In the genomic region with DNA sequence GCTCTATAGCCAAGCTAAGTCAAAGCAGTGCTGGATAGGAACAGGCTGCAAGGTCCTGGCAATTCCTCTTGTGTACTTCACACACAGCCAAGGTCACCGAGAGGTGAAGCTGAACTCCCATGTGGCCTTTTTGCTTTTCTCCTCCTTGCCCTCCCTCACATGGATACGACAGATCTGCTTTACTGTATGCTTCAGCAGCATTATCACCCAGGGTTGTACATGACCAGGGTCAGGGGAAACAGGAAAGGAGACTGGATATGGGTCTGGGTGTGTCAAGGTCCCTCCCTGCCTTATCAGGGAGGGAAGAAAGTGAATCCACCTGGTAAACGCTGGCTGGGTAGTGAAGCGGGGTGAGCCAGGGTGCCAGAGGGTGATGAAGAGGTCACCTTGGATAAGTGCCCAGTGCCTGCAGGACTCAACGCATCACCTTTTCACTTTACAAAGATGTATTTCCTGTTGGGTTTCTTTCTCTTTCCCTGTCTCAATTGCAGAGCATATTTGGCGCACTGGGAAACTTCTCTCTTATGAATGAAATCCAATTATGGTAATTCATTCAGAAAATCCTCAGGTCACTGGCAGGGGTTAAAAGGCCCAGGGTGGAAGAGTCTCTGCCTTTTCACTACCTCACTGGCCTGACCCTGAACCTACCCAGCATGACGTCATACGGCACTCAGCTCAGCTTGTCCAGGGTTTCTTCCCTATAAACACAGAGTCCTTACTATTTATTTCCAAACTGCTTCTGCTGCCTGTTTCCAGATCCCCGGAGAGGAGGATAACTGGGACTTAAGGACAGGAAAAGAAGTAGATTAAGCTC, we compare ENCODE assay signal across 8 mouse cellular contexts.
DNase-seq lines count a peak whose midpoint lies in the region; ATAC-seq and TF ChIP-seq lines count a peak whose summit lies in the region.

No protein-coding gene starts in this region.

- intact Hi-C loops in left cerebral cortex, postnatal 10 days (cut with DNase I): no loop called here

- no peaks in the 10 kb centered on the region for H3K36me3 ChIP-seq in embryonic facial prominence, embryonic 11.5 days (replicated peaks; ENCODE audit: control insufficient read depth, insufficient read depth, low read depth, low read length)
- no peaks in the 10 kb centered on the region for H3K36me3 ChIP-seq in intestine, postnatal 0 days (ENCODE audit: control insufficient read depth, insufficient read depth)
- no peaks in the 10 kb centered on the region for H3K36me3 ChIP-seq in midbrain, embryonic 10.5 days

- TF ChIP-seq CTCF in intestine, postnatal 0 days (IDR thresholded peaks at IDR 0.05; ENCODE audit: low read depth): no peak

- H3K27ac ChIP-seq in embryonic facial prominence, embryonic 11.5 days (replicated peaks; ENCODE audit: low read depth, low read length): no peak overlapping the region
- H3K27ac ChIP-seq in intestine, postnatal 0 days (ENCODE audit: low read depth, low read length): no peak overlapping the region
- no peak overlapping the region for H3K27ac ChIP-seq in midbrain, embryonic 10.5 days (replicated peaks)

- H3K9ac ChIP-seq in embryonic facial prominence, embryonic 11.5 days (replicated peaks; ENCODE audit: low read length): no peak overlapping the region
- no peak overlapping the region for H3K9ac ChIP-seq in intestine, postnatal 0 days (ENCODE audit: low read depth, low read length)

- H3K4me3 ChIP-seq in embryonic facial prominence, embryonic 11.5 days (ENCODE audit: low read depth, low read length): no peak overlapping the region
- no peak overlapping the region for H3K4me3 ChIP-seq in intestine, postnatal 0 days (ENCODE audit: low read depth, low read length)
- no peak overlapping the region for H3K4me3 ChIP-seq in midbrain, embryonic 10.5 days

- WGBS in embryonic facial prominence, embryonic 11.5 days: 37% methylated on average over 9 of the region's 9 CpGs
- 19% methylated on average over 9 of the region's 9 CpGs for WGBS in intestine, postnatal 0 days
- WGBS in midbrain, embryonic 10.5 days: 49% methylated on average over 9 of the region's 9 CpGs

- DNase-seq in ZHBTc4 (ENCODE audit: low read depth, low spot score) (peak; percentile 4), MN1 (ENCODE audit: low spot score) (no peak)
- DNase-seq in embryonic facial prominence, embryonic 11.5 days (ENCODE audit: low spot score): peak; percentile 30
- DNase-seq in lung, postnatal 4 days: peak; percentile 19 to 43
- no peak for DNase-seq in right cerebral cortex, postnatal 25 days
- no peak for DNase-seq in left cerebral cortex, postnatal 10 days (ENCODE audit: extremely low spot score in 1 of 2, low spot score in 2 of 2)
- no peak for DNase-seq in midbrain, embryonic 10.5 days (ENCODE audit: low spot score)

- no peak overlapping the region for H3K4me2 ChIP-seq in embryonic facial prominence, embryonic 11.5 days (ENCODE audit: low read depth, low read length)
- H3K4me2 ChIP-seq in intestine, postnatal 0 days (replicated peaks; ENCODE audit: low read depth): no peak overlapping the region

- H3K27me3 ChIP-seq in embryonic facial prominence, embryonic 11.5 days (ENCODE audit: control insufficient read depth, insufficient read depth, low read length): no peaks in the 10 kb centered on the region
- H3K27me3 ChIP-seq in intestine, postnatal 0 days (replicated peaks; ENCODE audit: control insufficient read depth, insufficient read depth, low read length): no peaks in the 10 kb centered on the region
- H3K27me3 ChIP-seq in midbrain, embryonic 10.5 days (ENCODE audit: low read depth, poor library complexity, severe bottlenecking): no peaks in the 10 kb centered on the region

- H3K9me3 ChIP-seq in embryonic facial prominence, embryonic 11.5 days (replicated peaks; ENCODE audit: control insufficient read depth, low read length): no peaks in the 10 kb centered on the region
- H3K9me3 ChIP-seq in intestine, postnatal 0 days (ENCODE audit: control insufficient read depth): no peaks in the 10 kb centered on the region
- H3K9me3 ChIP-seq in midbrain, embryonic 10.5 days (replicated peaks): no peaks in the 10 kb centered on the region

- ATAC-seq in embryonic facial prominence, embryonic 11.5 days (replicated peaks; ENCODE audit: insufficient number of reproducible peaks, low FRiP score, low TSS enrichment, low read depth): no peak
- peak; percentile 36; the same call in 1 of the 2 replicates for ATAC-seq in intestine, postnatal 0 days

- no peaks in the 10 kb centered on the region for H3K4me1 ChIP-seq in embryonic facial prominence, embryonic 11.5 days (ENCODE audit: control insufficient read depth, insufficient read depth, low read length)
- H3K4me1 ChIP-seq in intestine, postnatal 0 days (replicated peaks; ENCODE audit: control insufficient read depth, insufficient read depth, low read length): peaks cover 12% of the 10 kb centered on the region; the same call in 1 of the 2 replicates
- peaks cover 42% of the 10 kb centered on the region for H3K4me1 ChIP-seq in midbrain, embryonic 10.5 days

Comparison
In these comparisons a context has a peak if more than half of its experiments do, and no peak if none do; other contexts are left out.
1. DNase-seq: peak in ZHBTc4 (single experiment), embryonic facial prominence, embryonic 11.5 days (single experiment) and lung, postnatal 4 days (2 of 2); none in MN1 (single experiment), right cerebral cortex, postnatal 25 days (single experiment), left cerebral cortex, postnatal 10 days (0 of 2) and midbrain, embryonic 10.5 days (single experiment).